Mouse (Mus musculus) limb, embryonic 11.5 days (tissue): Measurements from ENCODE around the gene Hoxb8. TPM values are rescaled to one million over a fixed set of nuclear protein-coding genes. Genes with fewer than 3 reads are reported as not detected.

Experiments
- ATAC-seq: fragments of 200-750 bp; cut with Nextera tagmentation; 2 replicates; pipeline ENCODE4 v1.8.0; 2017; ENCODE audit warnings: low read depth; ENCODE audit not compliant: insufficient number of reproducible peaks, low FRiP score, low TSS enrichment
- DNase-seq: peaks from one replicate; pipeline ENCODE4 v3.0.0-alpha.2; 2015; ENCODE audit warnings: low spot score
- H3K27ac ChIP-seq: fragments of 300-500 bp; sonication (generic); replicated peaks from 2 replicates; pipeline ENCODE4 v1.5.1; 2014; ENCODE audit warnings: low read depth, mild to moderate bottlenecking, low read length
- H3K27me3 ChIP-seq: fragments of 300-500 bp; sonication (generic); 2 replicates; pipeline ENCODE4 v1.6.1; 2014; ENCODE audit warnings: mild to moderate bottlenecking, low read length, mixed read lengths; ENCODE audit not compliant: control insufficient read depth, insufficient read depth
- H3K36me3 ChIP-seq: fragments of 300-500 bp; sonication (generic); 2 replicates; pipeline ENCODE4 v1.6.1; 2014; ENCODE audit warnings: mild to moderate bottlenecking, low read length, moderate library complexity, mixed read lengths; ENCODE audit not compliant: control insufficient read depth, insufficient read depth
- H3K4me1 ChIP-seq: fragments of 300-500 bp; sonication (generic); 2 replicates; pipeline ENCODE4 v1.6.1; 2014; ENCODE audit warnings: low read length, mixed read lengths; ENCODE audit not compliant: control insufficient read depth, insufficient read depth
- H3K4me2 ChIP-seq: fragments of 300-500 bp; sonication (generic); 2 replicates; pipeline ENCODE4 v1.6.1; 2014; ENCODE audit warnings: low read depth, mild to moderate bottlenecking, moderate library complexity; ENCODE audit not compliant: severe bottlenecking
- H3K4me3 ChIP-seq: fragments of 300-500 bp; sonication (generic); 2 replicates; pipeline ENCODE4 v1.5.1; 2014; ENCODE audit warnings: low read depth, low read length
- H3K9ac ChIP-seq: fragments of 300-500 bp; sonication (generic); 2 replicates; pipeline ENCODE4 v1.6.1; 2014; ENCODE audit warnings: mild to moderate bottlenecking, low read length
- H3K9me3 ChIP-seq: fragments of 300-500 bp; sonication (generic); 2 replicates; pipeline ENCODE4 v1.6.1; 2016; ENCODE audit warnings: low read length; ENCODE audit not compliant: control insufficient read depth
- WGBS: fragments of 180-500 bp; shearing (Covaris S2); extraction: QIAGEN DNeasy Blood & Tissue Kit; methylation state at CpG from one replicate; pipeline ENCODE4 v1.1.7; 2014; 5-methylcytosine and 5-hydroxymethylcytosine counted together
- polyA plus RNA-seq: library from polyadenylated mRNA; unstranded; fragments of >200 nt; fragmentation: Nextera tagmentation; extraction: Ambion mirVana; gene quantifications from 2 replicates; pipeline ENCODE4 v1.2.1, GENCODE M21; 2014

The Hoxb8 gene
- polyA plus RNA-seq, 1 experiment from 2014 or later, result 0.89 TPM

GRCm38 (mm10) chr11:96279421-96280233 is 2.1 kb upstream of the Hoxb8 start:
- H3K9me3 ChIP-seq, result no peaks in the 10 kb centered on the region
- H3K4me3 ChIP-seq, result no peak overlapping the region
- no peak for ATAC-seq
- no peaks in the 10 kb centered on the region for H3K36me3 ChIP-seq
- peaks cover 85% of the 10 kb centered on the region for H3K27me3 ChIP-seq
- peaks cover 12% of the 10 kb centered on the region; the same call in 1 of the 2 replicates for H3K4me1 ChIP-seq
- no peak for DNase-seq
- H3K4me2 ChIP-seq, result no peak overlapping the region
- H3K9ac ChIP-seq, result no peak overlapping the region
- no peak overlapping the region for H3K27ac ChIP-seq
- WGBS, result 2% methylated on average over 31 of the region's 31 CpGs

- Histone ChIP-seq H3K9ac (no peak overlapping the region), H3K4me2 (no peak overlapping the region), H3K9me3 (no peaks in the 10 kb centered on the region), H3K27ac (no peak overlapping the region), H3K27me3 (peaks cover 79% of the 10 kb centered on the region), H3K36me3 (no peaks in the 10 kb centered on the region), H3K4me1 (peaks cover 13% of the 10 kb centered on the region; the same call in 1 of the 2 replicates), H3K4me3 (no peak overlapping the region)
- ATAC-seq (no peak), DNase-seq (no peak)
- WGBS, result 7% methylated on average over 8 of the region's 8 CpGs
Observed at GRCm38 (mm10) chr11:96280399-96281378, 1.0 kb upstream of the Hoxb8 start.

- peaks cover 15% of the 10 kb centered on the region; the same call in 1 of the 2 replicates for H3K4me1 ChIP-seq
- under 1% methylated on average over 18 of the region's 18 CpGs for WGBS
- DNase-seq (peak; percentile 67), ATAC-seq (no peak)
- no peak overlapping the region for H3K27ac ChIP-seq
- no peak overlapping the region for H3K9ac ChIP-seq
- no peak overlapping the region for H3K4me3 ChIP-seq
- no peak overlapping the region for H3K4me2 ChIP-seq
- H3K36me3 ChIP-seq, result no peaks in the 10 kb centered on the region
- H3K9me3 ChIP-seq, result no peaks in the 10 kb centered on the region
- peaks cover 79% of the 10 kb centered on the region for H3K27me3 ChIP-seq
Observed at GRCm38 (mm10) chr11:96281396-96281795, 309 bp upstream of the Hoxb8 start.

- Histone ChIP-seq H3K9me3 (no peaks in the 10 kb centered on the region), H3K4me1 (peaks cover 17% of the 10 kb centered on the region; the same call in 1 of the 2 replicates), H3K27ac (no peak overlapping the region), H3K4me2 (peak overlapping the region; percentile 64), H3K9ac (peak overlapping the region; percentile 23; the same call in 1 of the 2 replicates), H3K27me3 (peaks cover 80% of the 10 kb centered on the region), H3K4me3 (peak overlapping the region; percentile 18), H3K36me3 (no peaks in the 10 kb centered on the region)
- WGBS, result under 1% methylated on average over 49 of the region's 49 CpGs
- DNase-seq (peak; percentile 81), ATAC-seq (no peak)
Observed at GRCm38 (mm10) chr11:96282795-96283430, 1.2 kb downstream of the Hoxb8 start.

GRCm38 (mm10) chr11:96284041-96284749 is 2.5 kb downstream of the Hoxb8 start:
- WGBS, result under 1% methylated on average over 49 of the region's 49 CpGs
- no peak for ATAC-seq
- Histone ChIP-seq H3K27ac (peak overlapping the region; percentile 22; the same call in 1 of the 2 replicates), H3K36me3 (no peaks in the 10 kb centered on the region), H3K9me3 (no peaks in the 10 kb centered on the region), H3K4me1 (peaks cover 17% of the 10 kb centered on the region; the same call in 1 of the 2 replicates), H3K4me2 (peak overlapping the region; percentile 64), H3K4me3 (peak overlapping the region; percentile 31), H3K9ac (peak overlapping the region; percentile 56), H3K27me3 (peaks cover 81% of the 10 kb centered on the region)
- no peak for DNase-seq

GRCm38 (mm10) chr11:96284774-96285734 is 3.3 kb downstream of the Hoxb8 start:
- H3K4me3 ChIP-seq, result peak overlapping the region; percentile 35
- H3K9ac ChIP-seq, result peak overlapping the region; percentile 56
- ATAC-seq (peak; percentile 67; the same call in 1 of the 2 replicates), DNase-seq (peak; percentile 79)
- no peak overlapping the region for H3K27ac ChIP-seq
- H3K9me3 ChIP-seq, result no peaks in the 10 kb centered on the region
- peaks cover 17% of the 10 kb centered on the region; the same call in 1 of the 2 replicates for H3K4me1 ChIP-seq
- peak overlapping the region; percentile 64 for H3K4me2 ChIP-seq
- under 1% methylated on average over 37 of the region's 37 CpGs for WGBS
- no peaks in the 10 kb centered on the region for H3K36me3 ChIP-seq
- peaks cover 77% of the 10 kb centered on the region for H3K27me3 ChIP-seq
